Mouse (Mus musculus) right cerebral cortex, postnatal 25 days (tissue): ENCODE results near the gene Rab6a.

ENCODE experiments used
- DNase-seq: peaks from one replicate; pipeline ENCODE4 v3.0.0; 2022

Gene Rab6a

DNA sequence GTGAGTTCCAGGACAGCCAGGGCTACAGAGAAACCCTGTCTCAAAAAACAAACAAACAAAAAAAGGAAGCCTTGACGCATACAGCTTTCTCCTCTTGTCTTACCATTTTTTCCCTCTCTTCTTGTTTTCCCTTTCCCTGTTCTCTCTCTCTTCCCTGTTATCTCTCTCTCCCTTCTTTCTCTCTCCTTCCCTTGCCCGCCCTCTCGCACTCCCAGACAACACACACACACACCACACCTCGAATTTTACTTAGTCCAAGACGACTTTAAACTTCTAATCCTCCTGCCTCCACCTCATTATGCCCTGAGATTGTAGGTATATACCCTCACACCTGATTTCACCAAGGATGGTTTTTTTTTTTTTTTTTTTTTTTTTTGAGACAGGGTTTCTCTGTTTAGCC is 76.9 kb downstream of the Rab6a start:
- no peak for DNase-seq

DNA sequence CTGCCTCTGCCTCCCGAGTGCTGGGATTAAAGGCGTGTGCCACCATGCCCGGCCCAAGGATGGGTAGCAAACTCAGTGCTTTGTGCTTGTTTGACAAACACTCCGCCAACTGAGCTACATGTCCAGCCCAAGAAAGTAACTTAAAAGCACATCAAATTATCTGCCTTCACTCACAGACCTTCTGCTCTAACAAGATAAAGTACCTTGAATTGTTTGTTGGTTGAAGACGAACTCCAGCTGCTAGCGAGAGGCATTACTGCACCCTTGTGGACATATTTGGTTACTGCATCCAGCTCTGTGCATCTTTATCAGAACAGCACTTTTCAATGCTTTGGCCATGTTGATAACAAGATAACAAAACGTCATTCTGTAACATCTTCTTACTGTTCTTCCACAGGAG is 77.3 kb downstream of the Rab6a start:
- peak; percentile 38 for DNase-seq

DNA sequence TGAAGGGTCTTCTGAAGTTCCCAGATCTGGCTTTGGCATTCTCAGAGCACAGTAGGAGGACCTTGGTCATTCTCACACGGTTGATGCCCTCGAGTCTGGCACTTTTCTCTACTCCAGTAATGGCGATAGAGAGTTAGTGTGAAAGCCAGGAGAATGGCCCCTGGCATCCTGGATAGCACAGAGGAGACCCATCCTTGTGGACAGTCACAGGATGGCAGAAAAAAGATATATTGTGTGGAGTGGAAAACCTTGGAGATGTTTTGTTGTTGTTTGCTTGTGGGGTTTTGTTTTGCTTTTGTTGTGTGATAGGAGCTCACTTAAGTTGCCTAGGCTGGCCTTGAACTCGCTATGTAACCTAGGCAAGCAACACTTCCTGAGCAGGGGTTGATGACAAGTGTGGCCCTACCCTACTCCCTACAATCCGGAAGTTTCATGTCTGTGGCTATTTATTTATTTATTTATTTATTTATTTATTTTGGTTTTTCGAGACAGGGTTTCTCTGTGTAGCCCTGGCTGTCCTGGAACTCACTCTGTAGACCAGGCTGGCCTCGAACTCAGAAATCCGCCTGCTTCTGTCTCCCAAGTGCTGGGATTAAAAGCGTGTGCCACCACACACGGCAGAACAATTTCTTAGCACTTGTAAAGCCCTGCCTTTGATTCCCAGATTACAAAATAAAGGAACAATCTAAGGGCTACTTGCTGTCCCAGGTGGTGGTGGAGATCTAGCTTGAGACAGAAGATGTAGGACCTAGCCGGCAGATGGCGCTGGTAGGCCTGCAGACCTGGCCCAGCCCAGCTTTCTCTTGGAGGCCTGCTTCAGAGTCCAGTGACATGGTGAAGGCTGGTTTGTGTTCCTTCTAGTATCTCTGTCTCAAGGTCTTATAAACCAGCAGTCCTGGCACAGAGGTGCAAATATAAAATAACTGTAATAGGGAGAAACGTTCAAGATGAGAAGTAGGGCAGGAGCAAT is 78.1 kb downstream of the Rab6a start:
- DNase-seq = peak; percentile 64

DNA sequence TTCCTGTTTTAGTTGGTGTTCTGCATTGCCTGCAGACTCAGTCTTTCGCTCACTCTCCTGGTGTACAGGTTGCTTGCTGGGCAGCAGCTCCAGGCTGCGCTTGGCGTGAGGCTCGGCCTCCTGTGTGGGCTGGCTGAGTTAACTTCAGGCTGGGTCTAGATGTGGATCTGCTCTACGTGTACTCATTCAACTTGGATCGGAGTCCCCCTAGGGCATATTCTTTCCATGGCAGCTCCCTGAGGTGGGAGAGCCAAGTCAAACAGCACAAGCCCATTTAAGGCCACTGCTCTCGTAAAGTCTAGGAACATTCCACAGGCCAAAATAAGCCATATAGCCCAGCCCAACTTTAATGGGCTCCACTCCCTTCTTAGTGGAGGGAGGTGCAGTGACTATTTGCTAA is 81.3 kb downstream of the Rab6a start:
- no peak for DNase-seq
